Mouse (Mus musculus): ENCODE results near the gene Tctex1d4.

DNA sequence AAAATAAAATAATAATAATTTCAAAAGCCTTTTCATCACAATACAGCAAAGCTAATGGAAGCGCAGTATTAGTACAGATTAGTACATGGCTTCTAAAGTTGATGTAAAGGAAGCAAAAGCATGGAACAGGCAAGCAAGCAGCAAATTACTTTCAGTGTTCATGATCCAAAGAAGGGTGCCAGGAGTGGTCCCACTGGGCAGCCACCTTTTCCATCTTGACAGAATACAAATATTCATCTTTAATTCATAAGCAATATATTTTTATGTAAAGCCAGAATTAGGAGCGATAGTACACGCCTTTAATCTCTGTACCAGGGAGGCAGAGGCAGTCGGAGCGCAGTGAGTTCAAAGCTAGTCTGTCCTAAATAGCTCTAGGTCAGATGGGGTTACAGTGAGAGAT is 7.0 kb upstream of the Tctex1d4 start:
- TF ChIP-seq CTCF (IDR thresholded peaks at IDR 0.05; ENCODE audit: low read depth) (no peak), EP300 (IDR thresholded peaks at IDR 0.05; ENCODE audit: low read depth) (no peak)

Measured in heart, postnatal 0 days (tissue).